27 mouse cellular contexts compared by ENCODE assay signal in the genomic region with DNA sequence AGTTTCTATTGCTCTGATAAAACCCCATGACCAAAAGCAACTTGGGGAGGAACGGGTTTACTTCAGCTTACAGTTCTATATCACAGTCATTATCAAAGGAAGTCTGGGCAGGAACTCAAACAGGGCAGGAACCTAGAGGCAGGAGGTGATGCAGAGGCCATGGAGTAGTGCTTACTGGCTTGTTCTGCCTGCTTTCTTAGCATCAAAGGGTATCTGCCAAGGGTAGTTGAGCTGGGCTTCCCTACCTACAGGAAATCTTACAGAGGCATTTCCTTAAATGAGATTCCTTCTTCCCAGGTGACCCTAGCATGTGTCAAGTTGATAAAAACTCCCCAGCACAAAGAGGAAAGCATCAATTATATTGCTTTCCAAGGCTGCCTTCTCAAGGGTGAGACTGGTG.
"Had no signal": no experiment of that assay in that cellular context is flagged by ENCODE, and none has a peak within 500 bp of the region (broad histone marks: within the 10 kb centered on the region; RNA-seq: fewer than 3 reads in every experiment).

No protein-coding gene starts in this region.

- H3K9ac ChIP-seq: heart, embryonic 13.5 days; heart, embryonic 15.5 days; hindbrain, embryonic 12.5 days; hindbrain, embryonic 14.5 days; intestine, embryonic 15.5 days; limb, embryonic 12.5 days; liver, embryonic 13.5 days; liver, embryonic 15.5 days; liver, postnatal 0 days had no signal

- H3K9me3 ChIP-seq: heart, embryonic 13.5 days; heart, embryonic 15.5 days; hindbrain, embryonic 10.5 days; hindbrain, embryonic 12.5 days; intestine, embryonic 15.5 days; limb, embryonic 10.5 days; limb, embryonic 12.5 days; liver, embryonic 13.5 days; liver, embryonic 15.5 days had no signal

- H3K27me3 ChIP-seq: heart, embryonic 13.5 days; heart, embryonic 15.5 days; hindbrain, embryonic 12.5 days; intestine, embryonic 15.5 days; limb, embryonic 12.5 days; liver, embryonic 13.5 days; liver, embryonic 15.5 days had no signal

- H3K27ac ChIP-seq: heart, embryonic 13.5 days; heart, embryonic 15.5 days; hindbrain, embryonic 10.5 days; hindbrain, embryonic 12.5 days; hindbrain, embryonic 14.5 days; intestine, embryonic 15.5 days; layer of hippocampus, adult 2 months; left cerebral cortex, adult 2 months; limb, embryonic 10.5 days; limb, embryonic 12.5 days; liver, embryonic 13.5 days; liver, embryonic 15.5 days had no signal

- H3K4me3 ChIP-seq: gastrocnemius, adult 2 months; heart, embryonic 13.5 days; heart, embryonic 15.5 days; hindbrain, embryonic 10.5 days; hindbrain, embryonic 12.5 days; intestine, embryonic 15.5 days; layer of hippocampus, adult 2 months; left cerebral cortex, adult 2 months; limb, embryonic 10.5 days; limb, embryonic 12.5 days; liver, embryonic 13.5 days; liver, embryonic 15.5 days had no signal

- H3K36me3 ChIP-seq: heart, embryonic 15.5 days; hindbrain, embryonic 10.5 days; hindbrain, embryonic 12.5 days; intestine, embryonic 15.5 days; limb, embryonic 10.5 days; limb, embryonic 12.5 days; liver, embryonic 13.5 days; liver, embryonic 15.5 days had no signal

- H3K4me1 ChIP-seq: hindbrain, embryonic 10.5 days; hindbrain, embryonic 12.5 days; limb, embryonic 10.5 days; limb, embryonic 12.5 days had no signal

- DNase-seq: gastrocnemius, adult 2 months; gastrocnemius, postnatal 10 days; gastrocnemius, postnatal 25 days; heart, postnatal 10 days; heart, postnatal 4 days; kidney, postnatal 10 days; liver; liver, embryonic 13.5 days; liver, postnatal 0 days; lung, adult 2 months had no signal

- ATAC-seq: forebrain, embryonic 16.5 days; hindbrain, embryonic 16.5 days; inflammation-experienced regulatory T-cells, adult 6 months; intestine, embryonic 15.5 days; intestine, postnatal 0 days; liver, postnatal 0 days had no signal

- H3K4me2 ChIP-seq: heart, embryonic 11.5 days; heart, embryonic 13.5 days; heart, embryonic 15.5 days; hindbrain, embryonic 12.5 days; hindbrain, embryonic 14.5 days; intestine, embryonic 15.5 days; limb, embryonic 12.5 days; liver, embryonic 11.5 days; liver, embryonic 13.5 days; liver, embryonic 15.5 days had no signal
